Mouse (Mus musculus) small intestine, adult 2 months (tissue): ENCODE measurements around the gene Cnn1.
A peak's percentile ranks its signal among the peaks of the same experiment; 100 is the strongest.

Experiments
- CTCF ChIP-seq: fragments of 200-500 bp; IDR thresholded peaks from 2 replicates; pipeline ENCODE4 v1.5.1; 2012; ENCODE audit warnings: low read depth, mild to moderate bottlenecking, control low read depth, inconsistent platforms, low read length, moderate library complexity, mixed read lengths; ENCODE audit not compliant: insufficient replicate concordance, insufficient read length; ENCODE audit errors: extremely low read depth
- POLR2A ChIP-seq: fragments of 200-500 bp; IDR thresholded peaks from 2 replicates; pipeline ENCODE4 v1.6.1; 2012; ENCODE audit warnings: low read depth, mild to moderate bottlenecking, control low read depth, inconsistent platforms, low read length, moderate library complexity

DNA sequence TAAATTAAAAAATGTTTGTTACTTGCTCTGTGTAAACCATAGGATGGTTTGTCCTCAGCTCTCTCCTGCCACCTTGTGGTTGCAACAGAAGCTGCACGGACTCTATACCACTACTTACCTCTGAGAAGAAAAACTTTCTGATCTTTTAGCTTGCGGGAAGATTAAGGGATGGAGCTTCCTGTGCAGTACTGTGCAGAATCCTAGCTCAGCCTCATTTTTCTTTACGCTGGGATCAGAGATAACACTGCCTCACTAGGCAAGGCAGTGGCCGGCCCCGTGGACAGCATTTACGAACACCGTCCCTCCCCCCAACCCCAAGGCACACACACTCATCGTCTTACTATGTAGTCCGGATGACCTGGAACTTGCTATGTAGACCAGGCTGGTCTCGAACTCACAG lies 56.6 kb downstream of the Cnn1 start:
- peak; percentile 24; the same call in 1 of the 2 replicates for TF ChIP-seq CTCF
- TF ChIP-seq POLR2A: no peak
